Mouse (Mus musculus) kidney, adult 11 months (tissue): Measurements from ENCODE around the gene Echdc3.

Source experiments
- DNase-seq: peaks from one replicate; pipeline ENCODE4 v3.0.0; 2022

Echdc3 gene

GRCm38 (mm10) chr2:6212724-6213511, at the start of gene Echdc3:
Echdc3 (minus strand) TSS chr2:6213033.
- peak; percentile 90 for DNase-seq

DNA sequence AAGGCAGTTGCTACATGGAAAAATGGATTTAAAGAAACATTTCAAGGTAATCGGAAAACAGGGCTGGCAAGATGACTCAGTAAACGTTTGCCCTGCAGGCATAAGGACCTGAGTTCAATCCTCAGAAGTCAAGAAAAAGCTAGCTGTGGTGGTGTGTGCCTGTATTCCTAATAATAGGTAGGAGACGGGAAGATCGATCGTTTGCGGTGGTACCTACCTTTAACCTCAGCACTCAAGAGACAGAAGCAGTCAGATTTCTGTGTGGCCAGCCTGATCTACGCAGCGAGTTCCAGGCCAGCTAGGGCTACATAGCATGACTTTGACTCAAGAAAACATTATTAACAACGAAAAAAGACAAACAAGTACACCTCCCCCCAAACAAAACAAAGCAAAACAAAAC, 48.9 kb upstream of the Echdc3 start:
- no peak for DNase-seq

DNA sequence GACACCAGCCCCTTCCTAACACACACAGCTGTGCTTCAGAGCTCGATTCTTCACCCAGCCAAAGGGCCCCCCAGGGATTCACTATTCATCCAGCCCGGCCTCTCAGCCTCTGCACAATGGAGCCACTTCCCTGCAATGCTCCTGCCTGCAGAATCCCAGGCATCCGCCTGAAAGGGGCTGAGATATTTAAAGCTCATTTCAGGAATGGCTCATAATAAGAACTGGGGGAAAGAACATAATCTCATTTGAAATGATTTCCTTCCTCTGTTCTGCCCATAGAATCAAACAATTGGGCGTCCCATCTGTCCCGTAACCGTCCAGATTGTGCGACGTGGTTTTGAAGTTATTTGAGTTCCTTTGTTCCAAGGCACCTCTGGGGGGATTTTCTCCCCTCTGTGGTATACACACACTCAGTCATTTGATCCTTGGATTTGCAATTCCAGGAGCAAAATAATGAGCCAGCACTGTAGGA, 48.4 kb upstream of the Echdc3 start:
- DNase-seq: no peak

DNA sequence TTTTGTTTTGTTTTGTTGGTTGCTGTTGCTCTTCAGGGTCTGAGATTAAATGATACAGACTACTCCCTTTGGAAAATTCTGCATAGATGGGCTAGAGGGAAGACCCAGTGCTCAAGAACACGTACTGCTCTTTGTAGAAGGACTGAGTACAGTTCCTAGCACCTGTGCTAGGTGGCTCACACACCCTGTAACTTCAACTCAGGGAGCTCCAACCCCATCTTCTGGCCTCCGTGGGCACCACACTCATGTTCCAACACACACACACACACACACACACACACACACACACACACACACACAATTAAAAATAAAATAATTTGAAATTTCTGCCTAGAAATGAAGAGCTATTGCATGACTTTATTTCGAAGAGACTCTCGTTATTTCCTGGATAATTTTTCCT, 47.8 kb upstream of the Echdc3 start:
- no peak for DNase-seq

DNA sequence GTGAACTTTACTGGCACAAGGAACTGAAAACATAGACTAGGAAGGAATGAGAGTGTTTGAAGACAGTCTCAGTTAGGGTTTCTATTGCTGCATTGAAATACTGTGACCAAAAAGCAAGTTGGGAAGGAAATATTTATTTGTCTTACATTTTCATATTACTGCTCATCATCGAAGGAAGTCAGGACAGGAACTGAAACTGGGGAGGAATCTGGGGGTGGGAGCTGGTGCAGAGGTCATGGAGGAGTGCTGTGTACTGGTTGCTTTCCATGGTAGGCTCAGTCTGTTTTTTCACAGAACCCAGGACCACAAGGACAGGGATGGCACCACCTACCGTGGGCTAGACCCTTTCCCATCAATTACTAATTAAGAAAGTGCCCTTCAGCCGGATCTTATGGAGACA, 46.3 kb upstream of the Echdc3 start:
- no peak for DNase-seq

GRCm38 (mm10) chr2:6258026-6258425, 45.2 kb upstream of the Echdc3 start:
- DNase-seq: no peak

DNA sequence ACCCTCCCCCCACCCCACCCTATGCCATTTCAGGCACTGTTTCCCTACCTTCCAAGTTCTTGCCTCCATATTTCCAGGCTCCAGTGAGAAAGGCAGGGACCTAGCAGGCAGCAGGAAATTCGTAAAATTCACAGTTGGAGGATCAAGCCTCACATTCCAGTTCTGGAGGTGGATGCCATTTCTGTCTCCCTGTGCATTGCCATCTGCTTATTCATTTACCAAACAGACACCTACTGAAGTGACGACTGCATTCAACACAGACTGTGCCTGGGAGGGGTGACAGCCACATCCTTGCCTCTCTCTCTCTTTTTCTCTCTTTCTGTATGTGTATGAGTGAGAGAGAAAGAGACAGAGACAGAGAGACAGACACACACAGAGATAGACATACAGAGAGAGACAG, 44.3 kb upstream of the Echdc3 start:
- DNase-seq: no peak

- peak; percentile 38 for DNase-seq
Measured at GRCm38 (mm10) chr2:6255989-6256841, 43.4 kb upstream of the Echdc3 start.

DNA sequence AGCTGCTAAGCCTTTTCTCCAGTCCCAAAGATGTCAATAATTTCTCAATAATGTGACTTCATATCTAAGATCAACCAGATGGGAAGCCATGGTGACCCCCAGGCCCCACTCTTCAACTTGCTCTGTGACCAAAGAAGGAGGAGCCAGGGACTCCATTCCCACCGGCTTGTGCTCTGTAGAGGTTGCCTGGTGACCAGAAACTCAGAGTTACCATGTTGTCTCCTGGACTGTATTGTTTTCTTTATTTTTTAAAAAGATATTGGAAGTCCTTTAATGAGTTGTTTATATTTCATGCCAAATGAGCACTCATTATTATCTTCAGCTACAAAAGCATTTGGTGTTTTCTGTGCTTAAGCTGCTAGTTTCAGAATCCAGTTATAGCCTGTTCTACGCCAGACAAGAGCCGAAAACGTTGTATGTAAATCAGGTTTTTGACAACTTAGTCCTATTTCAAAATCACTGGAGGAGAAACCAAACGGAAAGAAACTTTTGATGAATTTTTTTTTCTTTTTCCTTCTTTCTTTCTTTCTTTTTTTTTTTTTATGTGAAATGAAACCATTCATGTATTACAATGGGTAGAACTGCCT, 42.7 kb upstream of the Echdc3 start:
- DNase-seq: no peak

DNA sequence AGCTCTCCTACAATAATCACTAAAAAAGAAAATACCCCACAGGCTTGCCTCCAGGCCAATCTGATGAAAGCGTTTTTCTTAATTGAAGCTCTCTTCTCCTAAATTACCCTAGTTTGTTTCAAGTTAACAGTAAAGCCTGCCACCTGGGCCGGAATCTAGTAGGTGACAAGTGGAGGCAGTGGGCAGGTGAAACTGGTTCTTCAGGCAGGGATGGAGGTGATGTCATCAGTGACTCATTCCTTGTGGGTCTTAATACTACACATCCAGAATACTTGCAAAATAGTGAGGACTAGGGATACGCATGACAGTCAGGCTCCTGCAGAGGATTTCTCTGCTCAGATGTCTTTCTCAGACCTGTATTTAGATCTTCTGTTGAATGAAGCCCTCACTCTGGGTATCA, 39.7 kb upstream of the Echdc3 start:
- no peak for DNase-seq

- DNase-seq: no peak
Measured at GRCm38 (mm10) chr2:6251076-6251496, 38.3 kb upstream of the Echdc3 start.

DNA sequence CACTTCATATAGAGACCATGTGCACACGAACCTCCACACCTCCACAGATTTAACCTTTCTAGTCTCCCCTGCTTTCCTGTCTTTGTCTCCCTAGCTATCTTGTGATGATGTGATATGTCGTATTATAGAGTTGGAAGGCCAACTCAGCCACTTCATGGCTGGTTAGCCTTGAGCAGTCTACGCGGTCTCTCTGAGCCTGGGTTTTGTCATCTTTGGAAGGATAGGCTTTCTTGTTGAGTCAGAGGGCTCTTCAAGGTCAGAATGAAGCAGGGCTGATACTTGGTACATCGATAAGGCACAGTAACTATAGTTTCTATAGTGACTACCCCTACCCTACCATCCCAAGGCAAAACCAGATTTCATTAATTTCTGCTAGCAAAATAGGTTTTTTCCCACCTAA, 28.6 kb upstream of the Echdc3 start:
- DNase-seq: no peak

DNA sequence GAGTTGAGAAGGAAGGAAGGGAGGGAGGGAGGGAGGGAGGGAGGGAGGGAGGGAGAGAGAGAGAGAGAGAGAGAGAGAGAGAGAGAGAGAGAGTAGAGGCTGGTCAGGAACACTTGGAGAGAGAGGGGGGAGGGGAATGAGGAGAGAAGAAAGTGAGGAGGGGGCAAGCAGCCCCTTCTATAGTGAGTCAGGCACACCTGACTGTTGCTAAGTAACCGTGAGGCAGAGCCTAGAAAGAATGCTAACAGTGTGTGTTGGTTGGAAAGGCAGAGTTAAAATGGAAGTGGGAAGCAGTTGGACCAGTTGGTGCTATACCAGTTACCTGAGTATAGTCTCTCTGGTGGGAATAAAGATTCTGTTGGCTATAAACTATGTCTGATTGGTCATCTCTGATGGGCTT, 27.2 kb upstream of the Echdc3 start:
- DNase-seq: no peak

DNA sequence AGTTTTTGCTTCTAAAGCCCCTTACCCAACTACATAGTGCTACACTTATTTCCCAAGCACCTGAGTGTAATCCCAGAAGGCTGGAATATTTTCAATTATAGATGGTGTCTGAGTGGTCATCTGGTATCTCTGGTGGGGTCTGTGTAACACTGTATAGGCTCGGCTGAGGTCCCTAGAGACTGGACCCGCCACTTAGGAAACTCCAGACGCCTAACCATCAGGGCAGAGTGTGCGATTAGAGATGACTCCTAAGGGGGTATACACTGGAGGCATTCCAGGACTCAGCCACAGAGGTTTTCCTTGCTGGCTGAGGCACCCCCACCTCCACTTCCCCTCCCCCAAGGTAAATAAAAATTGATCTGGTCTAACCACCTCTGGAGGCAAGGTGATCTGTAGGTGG, 26.5 kb upstream of the Echdc3 start:
- DNase-seq: no peak

- no peak for DNase-seq
Measured at GRCm38 (mm10) chr2:6238679-6239078, 25.8 kb upstream of the Echdc3 start.

DNA sequence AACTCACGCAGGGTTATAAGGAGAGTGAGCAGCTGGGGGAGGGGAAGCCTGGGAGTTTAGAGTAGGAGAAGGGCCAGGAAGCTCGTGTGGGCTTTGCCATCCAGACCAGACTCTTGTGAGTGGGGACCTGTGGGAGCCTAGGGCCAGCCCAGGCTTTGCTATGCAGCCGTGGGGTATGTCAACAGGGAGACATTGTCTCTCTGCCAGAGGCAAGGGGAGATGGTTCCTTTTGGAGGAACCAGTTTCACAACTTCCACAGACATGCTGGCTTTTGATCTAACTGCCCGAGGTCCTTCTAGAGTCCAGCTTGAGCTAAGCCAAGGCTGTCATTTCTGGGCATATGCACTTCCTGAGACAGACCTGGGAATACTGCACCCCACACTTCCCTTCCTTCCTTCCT, 25.4 kb upstream of the Echdc3 start:
- DNase-seq: no peak

DNA sequence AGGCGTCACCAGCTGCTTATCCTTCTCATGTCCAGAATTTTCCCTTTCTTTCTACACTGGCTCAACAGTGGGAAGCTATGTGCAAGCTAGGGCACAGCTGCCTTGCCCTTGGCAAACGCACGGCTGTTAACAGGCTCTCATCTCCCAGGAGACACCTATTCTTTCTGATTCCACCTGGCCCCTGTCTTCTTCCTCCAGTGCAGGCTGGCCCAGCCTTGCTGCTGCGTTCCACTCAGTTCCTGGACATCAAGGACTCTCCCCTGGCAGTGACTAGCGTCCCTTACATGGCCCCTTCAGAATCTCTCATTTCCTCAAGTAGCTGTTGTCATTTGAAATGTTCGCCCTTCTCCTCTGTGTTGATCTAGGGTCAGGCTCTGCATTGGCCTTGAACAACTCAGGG, 20.5 kb upstream of the Echdc3 start:
- DNase-seq: no peak

DNA sequence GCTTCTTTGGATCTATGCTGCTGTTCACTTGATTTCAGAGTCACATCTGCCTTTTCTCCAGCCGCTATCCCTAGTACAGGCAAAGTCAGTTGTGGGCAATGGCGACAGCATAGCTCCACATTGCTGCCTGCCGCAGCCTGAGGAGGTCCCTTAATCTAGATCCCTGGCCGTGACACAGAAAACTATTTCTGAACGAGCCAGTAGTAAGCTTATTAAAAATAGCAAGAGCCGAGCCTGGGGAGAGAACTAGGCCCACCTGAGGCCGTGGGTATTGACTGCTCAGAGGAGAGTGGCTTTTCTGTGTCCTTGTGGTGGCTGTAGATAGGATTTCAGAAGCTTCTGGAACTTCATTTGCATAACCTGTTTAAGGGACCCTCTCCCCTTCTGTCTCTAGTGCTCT, 19.9 kb upstream of the Echdc3 start:
- DNase-seq: no peak

- DNase-seq: no peak
Measured at GRCm38 (mm10) chr2:6230865-6231264, 18.0 kb upstream of the Echdc3 start.

DNA sequence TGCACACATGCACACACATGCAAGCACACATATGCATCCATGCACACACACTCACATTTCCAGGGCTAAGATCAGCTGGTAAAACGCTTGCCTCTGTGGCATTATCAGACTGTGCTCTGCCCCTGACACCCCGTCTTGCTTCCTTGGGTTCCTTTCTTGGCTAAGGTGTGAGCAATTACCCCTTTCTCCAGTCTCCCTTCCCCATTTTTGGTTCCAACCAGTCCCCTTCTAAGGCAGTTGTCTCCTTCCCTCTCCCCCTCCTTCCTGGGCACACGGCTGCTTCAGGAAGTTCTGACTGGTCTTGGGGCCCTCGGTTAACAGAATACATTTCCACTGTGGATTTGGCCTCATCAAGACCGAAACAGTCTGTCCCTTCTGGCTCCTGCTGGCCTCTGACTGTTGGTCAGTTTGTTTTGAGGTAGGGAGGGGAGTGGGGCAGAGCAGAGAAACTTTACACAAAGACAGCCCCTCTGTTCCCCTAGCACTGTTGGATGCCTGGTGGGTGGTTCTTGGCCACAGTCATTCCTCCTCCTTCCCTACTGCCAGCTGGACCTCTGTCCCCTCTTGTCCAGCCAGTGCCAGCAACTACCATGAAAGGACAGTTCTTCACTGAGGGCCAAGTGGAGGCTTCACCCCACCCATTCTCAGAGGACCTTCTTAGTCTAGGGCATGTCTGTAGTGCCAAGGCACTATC, 16.9 kb upstream of the Echdc3 start:
- DNase-seq: no peak

- no peak for DNase-seq
Measured at GRCm38 (mm10) chr2:6227059-6227445, 14.2 kb upstream of the Echdc3 start.

GRCm38 (mm10) chr2:6226361-6227058, 13.7 kb upstream of the Echdc3 start:
- DNase-seq: peak; percentile 58
